Mouse (Mus musculus) CD4-positive helper T cell, adult 2 months (primary cell): ENCODE results near the gene Lmod2.

Source experiments
- DNase-seq: peaks from one replicate; pipeline ENCODE4 v3.0.0-alpha.2; 2012; ENCODE audit warnings: low read depth, missing footprints, low spot score

Lmod2 gene

GRCm38 (mm10) chr6:24642161-24642560 lies 44.6 kb downstream of the Lmod2 start:
- no peak for DNase-seq

GRCm38 (mm10) chr6:24642960-24643359 lies 45.4 kb downstream of the Lmod2 start:
- no peak for DNase-seq

- no peak for DNase-seq
These were observed 47.9 kb downstream of the Lmod2 start for GRCm38 (mm10) chr6:24645346-24646053.

- no peak for DNase-seq
These were observed 49.6 kb downstream of the Lmod2 start for GRCm38 (mm10) chr6:24647103-24647691.

GRCm38 (mm10) chr6:24648403-24648802 lies 50.8 kb downstream of the Lmod2 start:
- DNase-seq, result no peak

GRCm38 (mm10) chr6:24650719-24651118 lies 53.2 kb downstream of the Lmod2 start:
- DNase-seq, result no peak

GRCm38 (mm10) chr6:24651538-24651937 lies 54.0 kb downstream of the Lmod2 start:
- DNase-seq, result no peak
